In genomic region chr6:134932486-134933206, GRCm38 (mm10) we compare ENCODE assay signal across 7 mouse cellular contexts. TPM values are rescaled to one million over a fixed set of nuclear protein-coding genes. Genes with fewer than 3 reads are reported as not detected.
DNase-seq lines count a peak whose midpoint lies in the region; ATAC-seq and TF ChIP-seq lines count a peak whose summit lies in the region.

No protein-coding gene starts in this region.

- no peak for TF ChIP-seq POLR2A in spleen, adult 2 months (IDR thresholded peaks at IDR 0.05; ENCODE audit: low read depth, low read length)

- H3K4me3 ChIP-seq in intestine, postnatal 0 days (ENCODE audit: low read depth, low read length): no peak overlapping the region
- H3K4me3 ChIP-seq in intestine, embryonic 15.5 days (replicated peaks): no peak overlapping the region
- H3K4me3 ChIP-seq in spleen, adult 2 months (ENCODE audit: extremely low read depth, insufficient read depth, insufficient read length): no peak overlapping the region
- H3K4me3 ChIP-seq in heart, postnatal 0 days (ENCODE audit: low read depth, low read length): peak overlapping the region; percentile 1
- no peak overlapping the region for H3K4me3 ChIP-seq in stomach, postnatal 0 days (ENCODE audit: low read depth, low read length)

- peak overlapping the region; percentile 2; the same call in 1 of the 2 replicates for H3K9ac ChIP-seq in intestine, postnatal 0 days (ENCODE audit: low read depth, low read length)
- no peak overlapping the region for H3K9ac ChIP-seq in intestine, embryonic 15.5 days
- H3K9ac ChIP-seq in heart, postnatal 0 days (replicated peaks; ENCODE audit: low read depth, low read length): peak overlapping the region; percentile 22
- H3K9ac ChIP-seq in stomach, postnatal 0 days (ENCODE audit: low read length): no peak overlapping the region

- no peak for TF ChIP-seq EP300 in heart, postnatal 0 days (IDR thresholded peaks at IDR 0.05; ENCODE audit: low read depth)
- no peak for TF ChIP-seq EP300 in stomach, postnatal 0 days (optimal IDR thresholded peaks at IDR 0.05)

- no peak for ATAC-seq in intestine, postnatal 0 days
- ATAC-seq in intestine, embryonic 15.5 days: no peak
- no peak for ATAC-seq in heart, postnatal 0 days (ENCODE audit: insufficient read depth, low read depth)
- ATAC-seq in stomach, postnatal 0 days (ENCODE audit: low FRiP score, low TSS enrichment): no peak

- no peak for TF ChIP-seq CTCF in intestine, postnatal 0 days (IDR thresholded peaks at IDR 0.05; ENCODE audit: low read depth)
- TF ChIP-seq CTCF in spleen, adult 2 months (IDR thresholded peaks at IDR 0.05; ENCODE audit: extremely low read depth, insufficient read depth, insufficient read length, insufficient replicate concordance): no peak
- no peak for TF ChIP-seq CTCF in heart, postnatal 0 days (IDR thresholded peaks at IDR 0.05; ENCODE audit: low read depth)
- TF ChIP-seq CTCF in stomach, postnatal 0 days (IDR thresholded peaks at IDR 0.05; ENCODE audit: low read depth): no peak

- no peaks in the 10 kb centered on the region for H3K27me3 ChIP-seq in intestine, postnatal 0 days (replicated peaks; ENCODE audit: control insufficient read depth, insufficient read depth, low read length)
- no peaks in the 10 kb centered on the region for H3K27me3 ChIP-seq in intestine, embryonic 15.5 days (replicated peaks)
- H3K27me3 ChIP-seq in spleen, adult 2 months (ENCODE audit: control insufficient read depth, insufficient read depth, low read length): no peaks in the 10 kb centered on the region
- H3K27me3 ChIP-seq in heart, postnatal 0 days (ENCODE audit: control insufficient read depth, insufficient read depth, low read length): no peaks in the 10 kb centered on the region
- no peaks in the 10 kb centered on the region for H3K27me3 ChIP-seq in stomach, postnatal 0 days (ENCODE audit: control insufficient read depth, insufficient read depth, low read length)

- no peaks in the 10 kb centered on the region for H3K4me1 ChIP-seq in intestine, postnatal 0 days (replicated peaks; ENCODE audit: control insufficient read depth, insufficient read depth, low read length)
- H3K4me1 ChIP-seq in intestine, embryonic 15.5 days (replicated peaks): peaks cover 10% of the 10 kb centered on the region
- peaks cover 2% of the 10 kb centered on the region; the same call in 1 of the 2 replicates for H3K4me1 ChIP-seq in spleen, adult 2 months (ENCODE audit: control insufficient read depth, insufficient read depth, insufficient read length)
- no peaks in the 10 kb centered on the region; the same call in 1 of the 2 replicates for H3K4me1 ChIP-seq in heart, postnatal 0 days (ENCODE audit: control insufficient read depth, insufficient read depth)
- no peaks in the 10 kb centered on the region for H3K4me1 ChIP-seq in stomach, postnatal 0 days (replicated peaks; ENCODE audit: control insufficient read depth, insufficient read depth)

- 61% methylated on average over 12 of the region's 12 CpGs for WGBS in intestine, postnatal 0 days
- 61% methylated on average over 12 of the region's 12 CpGs for WGBS in intestine, embryonic 15.5 days
- 10% methylated on average over 12 of the region's 12 CpGs for WGBS in spleen, adult 2 months
- WGBS in heart, postnatal 0 days: 47% methylated on average over 12 of the region's 12 CpGs
- 50% methylated on average over 12 of the region's 12 CpGs for WGBS in stomach, postnatal 0 days

- H3K27ac ChIP-seq in intestine, postnatal 0 days (ENCODE audit: low read depth, low read length): no peak overlapping the region; the same call in 1 of the 2 replicates
- no peak overlapping the region for H3K27ac ChIP-seq in intestine, embryonic 15.5 days
- peak overlapping the region; percentile 42 for H3K27ac ChIP-seq in spleen, adult 2 months (ENCODE audit: insufficient read depth, low read length)
- H3K27ac ChIP-seq in heart, postnatal 0 days (ENCODE audit: low read depth): peak overlapping the region; percentile 54
- H3K27ac ChIP-seq in stomach, postnatal 0 days (replicated peaks): no peak overlapping the region

- DNase-seq in spleen, adult 2 months (ENCODE audit: low read depth in 1 of 2, low spot score in 2 of 2): no peak
- no peak for DNase-seq in spleen, postnatal 10 days (ENCODE audit: low spot score in 2 of 2)
- peak; percentile 32 for DNase-seq in heart, postnatal 0 days (ENCODE audit: low spot score)
- no peak for DNase-seq in stomach, postnatal 0 days (ENCODE audit: low spot score)
- DNase-seq in embryo, embryonic 10.5 days (ENCODE audit: low spot score): no peak

- peak overlapping the region; percentile 22 for H3K4me2 ChIP-seq in intestine, postnatal 0 days (replicated peaks; ENCODE audit: low read depth)
- no peak overlapping the region for H3K4me2 ChIP-seq in intestine, embryonic 15.5 days (replicated peaks)
- peak overlapping the region; percentile 48 for H3K4me2 ChIP-seq in heart, postnatal 0 days (ENCODE audit: low read depth, low read length)
- peak overlapping the region; percentile 34 for H3K4me2 ChIP-seq in stomach, postnatal 0 days (replicated peaks; ENCODE audit: low read depth)

- no peaks in the 10 kb centered on the region for H3K9me3 ChIP-seq in intestine, postnatal 0 days (ENCODE audit: control insufficient read depth)
- H3K9me3 ChIP-seq in intestine, embryonic 15.5 days: no peaks in the 10 kb centered on the region
- H3K9me3 ChIP-seq in heart, postnatal 0 days (replicated peaks; ENCODE audit: control insufficient read depth, low read length): no peaks in the 10 kb centered on the region
- H3K9me3 ChIP-seq in stomach, postnatal 0 days (ENCODE audit: control insufficient read depth, low read length): no peaks in the 10 kb centered on the region

- H3K36me3 ChIP-seq in intestine, postnatal 0 days (ENCODE audit: control insufficient read depth, insufficient read depth): no peaks in the 10 kb centered on the region
- no peaks in the 10 kb centered on the region for H3K36me3 ChIP-seq in intestine, embryonic 15.5 days
- H3K36me3 ChIP-seq in spleen, adult 2 months (ENCODE audit: control insufficient read depth, insufficient read depth, low read length): no peaks in the 10 kb centered on the region
- H3K36me3 ChIP-seq in heart, postnatal 0 days (replicated peaks; ENCODE audit: control insufficient read depth, insufficient read depth, low read length): no peaks in the 10 kb centered on the region
- H3K36me3 ChIP-seq in stomach, postnatal 0 days (ENCODE audit: control insufficient read depth, insufficient read depth, low read length): no peaks in the 10 kb centered on the region

RNA-seq across cellular contexts. Expression of gene Cdkn1b, which starts 12.4 kb away (rescaled TPM):
- 14.8 and 15.3 TPM in 2 replicates for polyA plus RNA-seq in intestine, postnatal 0 days (2015; fragmentation: Nextera tagmentation; extraction: Ambion mirVana)
- polyA plus RNA-seq in intestine, embryonic 15.5 days (2015; fragmentation: Nextera tagmentation; extraction: Ambion mirVana): 15.3 and 15.9 TPM in 2 replicates
- 30.3 and 35.3 TPM in 2 replicates for polyA plus RNA-seq in spleen, adult 2 months (2012; rRNA removed)
- total RNA-seq in heart, postnatal 0 days (2014; rRNA removed; ENCODE audit: low replicate concordance): 42.9 and 65.1 TPM in 2 replicates
- 23.7 and 27.0 TPM in 2 replicates for polyA plus RNA-seq in heart, postnatal 0 days (2015; fragmentation: Nextera tagmentation; extraction: Ambion mirVana)
- polyA plus RNA-seq in stomach, postnatal 0 days (2015; fragmentation: Nextera tagmentation; extraction: Ambion mirVana): 11.7 and 14.4 TPM in 2 replicates

RNA-seq across cellular contexts. Expression of gene Gpr19, which starts 34.3 kb away (rescaled TPM):
- polyA plus RNA-seq in intestine, postnatal 0 days (2015; fragmentation: Nextera tagmentation; extraction: Ambion mirVana): 6.5 and 7.3 TPM in 2 replicates
- 10.4 and 10.6 TPM in 2 replicates for polyA plus RNA-seq in intestine, embryonic 15.5 days (2015; fragmentation: Nextera tagmentation; extraction: Ambion mirVana)
- polyA plus RNA-seq in spleen, adult 2 months (2012; rRNA removed): 6.4 and 7.0 TPM in 2 replicates
- 4.0 and 13.4 TPM in 2 replicates for total RNA-seq in heart, postnatal 0 days (2014; rRNA removed; ENCODE audit: low replicate concordance)
- polyA plus RNA-seq in heart, postnatal 0 days (2015; fragmentation: Nextera tagmentation; extraction: Ambion mirVana): 7.6 and 9.4 TPM in 2 replicates
- 6.6 and 6.9 TPM in 2 replicates for polyA plus RNA-seq in stomach, postnatal 0 days (2015; fragmentation: Nextera tagmentation; extraction: Ambion mirVana)

RNA-seq across cellular contexts. Expression of gene Apold1, which starts 48.9 kb away (rescaled TPM):
- polyA plus RNA-seq in intestine, postnatal 0 days (2015; fragmentation: Nextera tagmentation; extraction: Ambion mirVana): 2.2 and 3.2 TPM in 2 replicates
- polyA plus RNA-seq in intestine, embryonic 15.5 days (2015; fragmentation: Nextera tagmentation; extraction: Ambion mirVana): 3.5 and 3.6 TPM in 2 replicates
- polyA plus RNA-seq in spleen, adult 2 months (2012; rRNA removed): 1.1 TPM in 2 replicates
- 24.8 and 28.5 TPM in 2 replicates for total RNA-seq in heart, postnatal 0 days (2014; rRNA removed; ENCODE audit: low replicate concordance)
- polyA plus RNA-seq in heart, postnatal 0 days (2015; fragmentation: Nextera tagmentation; extraction: Ambion mirVana): 6.9 and 9.2 TPM in 2 replicates
- 1.5 and 1.8 TPM in 2 replicates for polyA plus RNA-seq in stomach, postnatal 0 days (2015; fragmentation: Nextera tagmentation; extraction: Ambion mirVana)

Comparison
In these comparisons a context has a peak if more than half of its experiments do, and no peak if none do; other contexts are left out.
1. H3K9ac ChIP-seq: peak in intestine, postnatal 0 days (single experiment) and heart, postnatal 0 days (single experiment); none in intestine, embryonic 15.5 days (single experiment) and stomach, postnatal 0 days (single experiment).
2. H3K27ac ChIP-seq: peak in spleen, adult 2 months (single experiment) and heart, postnatal 0 days (single experiment); none in intestine, postnatal 0 days (single experiment), intestine, embryonic 15.5 days (single experiment) and stomach, postnatal 0 days (single experiment).